Mouse (Mus musculus) lung, postnatal 0 days (tissue): ENCODE results near the gene Ccdc153. TPM values are rescaled to one million over a fixed set of nuclear protein-coding genes. Genes with fewer than 3 reads are reported as not detected.

Source experiments
- ATAC-seq: fragments of 200-750 bp; cut with Nextera tagmentation; 2 replicates; pipeline ENCODE4 v1.8.0; 2017; ENCODE audit warnings: moderate library complexity
- DNase-seq: peaks from one replicate; pipeline ENCODE4 v3.0.0-alpha.2; 2016; ENCODE audit warnings: low spot score
- H3K27ac ChIP-seq: fragments of 300-500 bp; sonication (generic); 2 replicates; pipeline ENCODE4 v1.5.1; 2014; ENCODE audit warnings: antibody characterized with exemption, mild to moderate bottlenecking, low read length, mixed read lengths
- H3K27me3 ChIP-seq: fragments of 300-500 bp; sonication (generic); replicated peaks from 2 replicates; pipeline ENCODE4 v1.6.1; 2014; ENCODE audit warnings: low read length, mixed read lengths; ENCODE audit not compliant: insufficient read depth
- H3K36me3 ChIP-seq: fragments of 300-500 bp; sonication (generic); 2 replicates; pipeline ENCODE4 v1.6.1; 2014; ENCODE audit warnings: low read length, mixed read lengths; ENCODE audit not compliant: insufficient read depth
- H3K4me1 ChIP-seq: fragments of 300-500 bp; sonication (generic); 2 replicates; pipeline ENCODE4 v1.6.1; 2014; ENCODE audit warnings: antibody characterized with exemption, low read depth, low read length, mixed read lengths; ENCODE audit not compliant: insufficient read depth
- H3K4me2 ChIP-seq: fragments of 300-500 bp; sonication (generic); replicated peaks from 2 replicates; pipeline ENCODE4 v1.6.1; 2014; ENCODE audit warnings: low read depth, mild to moderate bottlenecking, low read length, moderate library complexity, mixed read lengths
- H3K4me3 ChIP-seq: fragments of 300-500 bp; sonication (generic); 2 replicates; pipeline ENCODE4 v1.5.1; 2014; ENCODE audit warnings: low read depth, low read length
- H3K9ac ChIP-seq: fragments of 300-500 bp; sonication (generic); replicated peaks from 2 replicates; pipeline ENCODE4 v1.6.1; 2014; ENCODE audit warnings: low read depth, mild to moderate bottlenecking
- H3K9me3 ChIP-seq: fragments of 300-500 bp; sonication (generic); 2 replicates; pipeline ENCODE4 v1.6.1; 2016; ENCODE audit warnings: low read length, mixed read lengths
- CTCF ChIP-seq: IDR thresholded peaks from 2 replicates; pipeline ENCODE4 v1.5.1; 2016; ENCODE audit warnings: antibody characterized with exemption, mild to moderate bottlenecking
- EP300 ChIP-seq: IDR thresholded peaks from 2 replicates; pipeline ENCODE4 v1.6.1; 2016; ENCODE audit warnings: antibody characterized with exemption, mild to moderate bottlenecking, control low read depth
- WGBS: fragments of 180-500 bp; shearing (Covaris S2); extraction: QIAGEN DNeasy Blood & Tissue Kit; methylation state at CpG from one replicate; pipeline ENCODE4 v1.1.7; 2014; 5-methylcytosine and 5-hydroxymethylcytosine counted together
- polyA plus RNA-seq: library from polyadenylated mRNA; unstranded; fragments of >200 nt; fragmentation: Nextera tagmentation; extraction: Ambion mirVana; gene quantifications from 2 replicates; pipeline ENCODE4 v1.2.1, GENCODE M21; 2015

Gene Ccdc153
- polyA plus RNA-seq, 1 experiment from 2014 or later: 60.0 TPM

DNA sequence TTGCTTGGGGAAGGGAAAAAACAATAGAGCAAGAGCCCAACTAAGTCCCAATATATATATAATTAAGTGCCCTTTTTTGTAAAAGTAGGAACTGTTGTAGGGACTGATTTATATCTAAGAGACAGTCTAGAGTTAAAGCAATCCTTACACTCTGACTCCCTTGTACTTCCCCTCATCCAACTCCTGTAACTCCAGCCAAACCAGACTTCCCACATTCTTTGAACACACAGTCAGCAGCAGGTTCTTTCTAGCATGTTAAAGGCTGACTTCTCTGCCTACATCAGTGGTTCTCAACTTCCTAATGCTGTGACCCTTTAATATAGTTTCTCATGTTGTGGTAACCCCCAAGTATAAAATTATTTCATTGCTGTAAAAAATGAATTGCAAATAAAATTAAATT, 40.9 kb upstream of the Ccdc153 start:
- DNase-seq: peak; percentile 77
- TF ChIP-seq EP300 (peak; percentile 56; the same call in 1 of the 2 replicates), CTCF (no peak)
- no peak overlapping the region for H3K27ac ChIP-seq
- H3K9ac ChIP-seq: no peak overlapping the region
- no peak overlapping the region for H3K4me3 ChIP-seq
- peaks cover 3% of the 10 kb centered on the region; the same call in 1 of the 2 replicates for H3K4me1 ChIP-seq
- H3K27me3 ChIP-seq: no peaks in the 10 kb centered on the region
- no peaks in the 10 kb centered on the region for H3K9me3 ChIP-seq
- ATAC-seq: peak; percentile 69
- H3K4me2 ChIP-seq: no peak overlapping the region
- H3K36me3 ChIP-seq: no peaks in the 10 kb centered on the region

DNA sequence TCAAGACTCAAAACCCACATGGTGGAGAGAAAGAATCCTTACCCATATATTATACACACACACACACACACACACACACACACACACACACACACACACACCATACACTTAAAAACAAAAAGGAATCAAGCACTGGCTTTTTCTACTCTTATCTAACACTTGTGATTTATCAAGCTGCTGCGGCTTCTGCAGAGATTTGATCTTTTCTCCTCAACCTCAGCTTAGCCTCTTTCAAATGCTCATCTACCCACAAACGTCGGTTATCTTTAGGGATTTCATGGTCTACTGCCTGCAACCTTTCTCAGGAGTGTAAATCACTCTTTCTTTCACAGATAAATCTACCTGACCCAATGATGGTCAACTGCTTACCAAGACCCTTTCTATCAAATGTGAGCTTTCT, 40.0 kb upstream of the Ccdc153 start:
- H3K27ac ChIP-seq: no peak overlapping the region
- DNase-seq (no peak), ATAC-seq (no peak)
- no peaks in the 10 kb centered on the region for H3K9me3 ChIP-seq
- H3K4me2 ChIP-seq: no peak overlapping the region
- H3K4me1 ChIP-seq: peaks cover 3% of the 10 kb centered on the region; the same call in 1 of the 2 replicates
- H3K4me3 ChIP-seq: no peak overlapping the region
- WGBS: 58% methylated on average over 3 of the region's 3 CpGs
- TF ChIP-seq CTCF (no peak), EP300 (no peak)
- H3K27me3 ChIP-seq: no peaks in the 10 kb centered on the region
- H3K9ac ChIP-seq: no peak overlapping the region
- H3K36me3 ChIP-seq: no peaks in the 10 kb centered on the region

DNA sequence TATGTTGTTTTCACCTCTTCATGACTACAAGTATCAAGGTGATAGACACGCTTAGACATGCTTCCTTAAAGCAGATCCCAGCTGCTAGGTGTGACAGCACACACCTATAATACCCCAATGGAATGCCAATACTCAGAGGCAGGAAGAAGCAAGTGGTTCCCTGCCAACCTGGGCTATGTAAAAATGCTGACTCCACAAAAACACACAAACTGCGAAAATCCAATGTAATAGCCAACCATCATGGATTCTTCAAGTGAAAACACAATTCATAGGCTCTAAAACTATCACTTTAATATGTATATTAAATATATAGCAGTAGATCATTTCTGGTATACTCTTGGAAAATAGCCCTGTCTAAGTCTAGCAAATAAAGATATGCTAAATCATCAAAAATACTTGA, 32.6 kb upstream of the Ccdc153 start:
- no peaks in the 10 kb centered on the region for H3K27me3 ChIP-seq
- H3K4me3 ChIP-seq: no peak overlapping the region
- H3K4me2 ChIP-seq: no peak overlapping the region
- no peaks in the 10 kb centered on the region for H3K36me3 ChIP-seq
- H3K4me1 ChIP-seq: no peaks in the 10 kb centered on the region
- ATAC-seq (no peak), DNase-seq (no peak)
- 86% methylated on average over 2 of the region's 2 CpGs for WGBS
- no peak overlapping the region for H3K9ac ChIP-seq
- TF ChIP-seq CTCF (no peak), EP300 (no peak)
- H3K27ac ChIP-seq: no peak overlapping the region
- no peaks in the 10 kb centered on the region for H3K9me3 ChIP-seq

DNA sequence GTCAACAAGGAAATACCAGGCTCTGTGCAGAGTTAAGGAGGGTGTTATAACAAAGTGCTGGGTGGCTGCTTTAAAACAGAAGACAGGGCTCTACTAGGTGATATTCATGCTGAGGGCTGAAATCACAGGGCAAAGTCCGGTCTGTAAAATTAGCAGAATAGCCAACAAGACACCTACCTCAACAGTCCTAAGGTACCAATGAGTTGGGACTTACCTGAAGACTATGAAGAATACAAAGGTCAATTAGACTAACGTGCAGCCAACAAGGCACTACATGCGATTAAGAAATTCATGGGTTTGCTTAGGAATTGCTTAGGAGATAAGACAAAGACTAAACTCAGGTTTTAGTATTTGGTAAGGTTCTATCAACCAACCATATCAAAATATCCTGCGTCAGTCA, 31.1 kb upstream of the Ccdc153 start:
- no peaks in the 10 kb centered on the region for H3K36me3 ChIP-seq
- no peak for TF ChIP-seq CTCF
- TF ChIP-seq EP300: no peak
- no peak overlapping the region for H3K4me3 ChIP-seq
- no peak for DNase-seq
- 92% methylated on average over 4 of the region's 4 CpGs for WGBS
- no peak overlapping the region for H3K4me2 ChIP-seq
- ATAC-seq: no peak
- no peak overlapping the region for H3K27ac ChIP-seq
- no peaks in the 10 kb centered on the region for H3K4me1 ChIP-seq
- no peaks in the 10 kb centered on the region for H3K9me3 ChIP-seq
- H3K27me3 ChIP-seq: no peaks in the 10 kb centered on the region
- H3K9ac ChIP-seq: no peak overlapping the region

DNA sequence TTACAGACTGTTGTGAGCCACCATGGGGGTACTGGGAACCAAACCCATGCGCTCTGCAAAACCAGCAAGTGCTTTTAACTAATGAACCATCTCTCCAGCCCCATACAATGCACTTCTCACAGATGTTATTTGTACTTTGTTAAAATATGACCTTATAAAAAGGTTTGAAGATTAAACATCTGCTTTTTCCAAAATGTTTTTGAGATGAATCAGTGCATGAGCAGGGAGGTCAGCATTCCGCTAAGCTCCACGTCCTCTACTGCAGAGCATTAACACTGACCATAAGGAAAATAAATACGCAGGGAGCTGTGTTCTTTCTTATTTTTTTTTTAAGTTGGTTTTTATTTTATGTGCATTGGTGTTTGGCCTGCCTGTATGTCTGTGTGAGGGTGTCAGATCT, 28.1 kb upstream of the Ccdc153 start:
- no peaks in the 10 kb centered on the region for H3K9me3 ChIP-seq
- H3K4me2 ChIP-seq: no peak overlapping the region
- no peak overlapping the region for H3K4me3 ChIP-seq
- DNase-seq (no peak), ATAC-seq (no peak)
- TF ChIP-seq CTCF (no peak), EP300 (no peak)
- no peak overlapping the region for H3K9ac ChIP-seq
- H3K36me3 ChIP-seq: no peaks in the 10 kb centered on the region
- no peaks in the 10 kb centered on the region for H3K4me1 ChIP-seq
- H3K27me3 ChIP-seq: no peaks in the 10 kb centered on the region
- WGBS: 87% methylated on average over 4 of the region's 4 CpGs
- H3K27ac ChIP-seq: no peak overlapping the region

DNA sequence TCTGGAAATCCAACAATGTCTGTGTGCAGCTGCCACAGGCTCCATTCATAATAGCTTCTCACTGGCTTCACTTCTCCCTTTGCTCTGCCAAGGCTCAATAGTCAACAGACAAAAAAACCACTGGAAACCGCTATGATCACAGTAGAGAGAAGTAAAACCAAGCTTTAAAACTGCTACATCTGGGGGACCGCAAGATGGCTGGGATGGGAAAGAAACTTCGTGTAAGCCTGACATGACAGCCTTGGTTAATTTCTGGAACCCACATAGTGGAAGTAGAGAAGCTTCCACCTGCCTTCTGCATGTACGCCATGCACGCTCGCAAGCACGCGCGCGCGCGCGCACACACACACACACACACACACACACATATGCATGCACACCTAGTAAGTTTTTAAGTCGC, 26.9 kb upstream of the Ccdc153 start:
- no peaks in the 10 kb centered on the region for H3K9me3 ChIP-seq
- H3K27ac ChIP-seq: no peak overlapping the region
- H3K27me3 ChIP-seq: no peaks in the 10 kb centered on the region
- 95% methylated on average over 14 of the region's 14 CpGs for WGBS
- H3K36me3 ChIP-seq: no peaks in the 10 kb centered on the region
- DNase-seq: no peak
- ATAC-seq: no peak
- H3K4me3 ChIP-seq: no peak overlapping the region
- H3K9ac ChIP-seq: no peak overlapping the region
- no peak for TF ChIP-seq CTCF
- no peak for TF ChIP-seq EP300
- H3K4me1 ChIP-seq: no peaks in the 10 kb centered on the region
- no peak overlapping the region for H3K4me2 ChIP-seq

DNA sequence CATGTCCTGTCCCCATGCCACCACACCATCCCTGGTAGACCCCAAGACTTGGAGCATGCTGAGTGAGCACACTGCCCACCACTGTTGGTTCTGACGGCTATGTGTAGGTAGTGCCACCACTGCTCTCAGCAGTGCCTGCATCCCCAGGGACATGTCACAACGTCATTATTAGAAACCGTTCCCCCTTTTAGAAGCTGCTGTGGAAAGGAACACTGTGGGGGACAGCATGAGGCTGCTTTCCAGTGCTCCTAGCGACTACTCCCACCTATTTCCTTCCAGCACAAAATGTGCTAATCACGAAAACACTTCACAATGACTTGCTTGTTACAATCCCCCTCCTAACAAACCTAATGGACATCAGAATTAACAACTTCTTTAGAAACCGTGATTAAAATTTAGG, 14.5 kb upstream of the Ccdc153 start:
- no peak overlapping the region for H3K4me3 ChIP-seq
- no peak overlapping the region for H3K27ac ChIP-seq
- H3K9me3 ChIP-seq: no peaks in the 10 kb centered on the region
- H3K4me1 ChIP-seq: no peaks in the 10 kb centered on the region
- H3K4me2 ChIP-seq: no peak overlapping the region
- DNase-seq: no peak
- TF ChIP-seq EP300 (no peak), CTCF (no peak)
- no peaks in the 10 kb centered on the region for H3K36me3 ChIP-seq
- no peak overlapping the region for H3K9ac ChIP-seq
- ATAC-seq: no peak
- no peaks in the 10 kb centered on the region for H3K27me3 ChIP-seq
- WGBS: 66% methylated on average over 6 of the region's 6 CpGs
